Mouse (Mus musculus) hindbrain, embryonic 14.5 days (tissue): ENCODE data around the gene Prrc2b. TPM values are rescaled to one million over a fixed set of nuclear protein-coding genes. Genes with fewer than 3 reads are reported as not detected.

ENCODE experiments used
- ATAC-seq: fragments of 200-750 bp; cut with Nextera tagmentation; 2 replicates; pipeline ENCODE4 v1.8.0; 2017; ENCODE audit warnings: moderate number of reproducible peaks, mild to moderate bottlenecking, moderate TSS enrichment, moderate library complexity; ENCODE audit not compliant: low FRiP score
- DNase-seq: peaks from one replicate; pipeline ENCODE4 v3.0.0-alpha.2; 2015; ENCODE audit warnings: low spot score
- H3K27ac ChIP-seq: fragments of 300-500 bp; sonication (generic); 2 replicates; pipeline ENCODE4 v1.5.1; 2014; ENCODE audit warnings: mild to moderate bottlenecking, moderate library complexity
- H3K27me3 ChIP-seq: fragments of 300-500 bp; sonication (generic); 2 replicates; pipeline ENCODE4 v1.6.1; 2014; ENCODE audit warnings: mild to moderate bottlenecking, low read length, mixed read lengths; ENCODE audit not compliant: control insufficient read depth, insufficient read depth
- H3K36me3 ChIP-seq: fragments of 300-500 bp; sonication (generic); replicated peaks from 2 replicates; pipeline ENCODE4 v1.6.1; 2014; ENCODE audit not compliant: control insufficient read depth, insufficient read depth
- H3K4me1 ChIP-seq: fragments of 300-500 bp; sonication (generic); replicated peaks from 2 replicates; pipeline ENCODE4 v1.6.1; 2014; ENCODE audit warnings: antibody characterized with exemption, low read length, mixed read lengths; ENCODE audit not compliant: control insufficient read depth, insufficient read depth
- H3K4me2 ChIP-seq: fragments of 300-500 bp; sonication (generic); replicated peaks from 2 replicates; pipeline ENCODE4 v1.6.1; 2014; ENCODE audit warnings: mild to moderate bottlenecking, moderate library complexity
- H3K4me3 ChIP-seq: fragments of 300-500 bp; sonication (generic); replicated peaks from 2 replicates; pipeline ENCODE4 v1.5.1; 2014; ENCODE audit warnings: mild to moderate bottlenecking, low read length
- H3K9ac ChIP-seq: fragments of 300-500 bp; sonication (generic); 2 replicates; pipeline ENCODE4 v1.6.1; 2014
- H3K9me3 ChIP-seq: fragments of 300-500 bp; sonication (generic); 2 replicates; pipeline ENCODE4 v1.6.1; 2016; ENCODE audit warnings: low read length; ENCODE audit not compliant: control insufficient read depth
- WGBS: fragments of 180-500 bp; shearing (Covaris S2); extraction: QIAGEN DNeasy Blood & Tissue Kit; methylation state at CpG from one replicate; pipeline ENCODE4 v1.1.7; 2014; 5-methylcytosine and 5-hydroxymethylcytosine counted together
- polyA plus RNA-seq: library from polyadenylated mRNA; unstranded; fragments of >200 nt; fragmentation: Nextera tagmentation; extraction: Ambion mirVana; gene quantifications from 2 replicates; pipeline ENCODE4 v1.2.1, GENCODE M21; 2014

Gene Prrc2b
- polyA plus RNA-seq, 1 experiment from 2014 or later, result 119 TPM

DNA sequence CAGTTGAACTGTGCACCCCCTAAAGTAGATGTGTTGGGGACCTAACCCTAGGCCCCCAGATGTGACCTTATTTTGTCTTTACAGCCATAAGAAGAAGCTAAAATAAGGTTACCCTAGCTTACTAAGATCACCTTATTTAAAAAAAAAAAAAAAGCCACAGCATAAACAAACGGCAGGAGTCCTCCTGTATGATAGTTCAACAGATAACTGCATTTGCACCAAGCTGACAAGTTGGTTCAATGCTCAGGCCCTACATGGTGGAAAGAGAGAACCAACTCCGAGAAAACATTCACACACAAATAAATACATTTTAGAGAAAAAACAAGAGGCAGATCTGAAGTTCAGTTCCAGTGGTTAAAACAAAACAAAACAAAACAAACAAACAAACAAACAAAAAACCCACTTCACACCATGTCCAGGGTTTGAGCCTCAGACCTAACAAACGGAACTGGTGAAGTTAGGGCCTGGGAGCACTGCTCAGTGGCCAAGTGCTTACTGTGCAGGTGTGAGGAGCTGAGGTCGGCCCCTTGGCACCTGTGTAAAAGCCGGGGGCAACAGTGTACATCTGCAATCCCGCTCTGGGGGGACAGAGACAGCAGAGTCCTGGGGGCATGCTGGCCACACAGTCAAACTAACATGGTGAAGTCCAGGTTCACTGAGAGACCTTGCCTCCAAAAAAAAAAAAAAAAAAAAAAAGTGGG, 18.9 kb upstream of the Prrc2b start:
- Histone ChIP-seq H3K36me3 (no peaks in the 10 kb centered on the region), H3K4me1 (peaks cover under 1% of the 10 kb centered on the region; the same call in 1 of the 2 replicates), H3K27ac (no peak overlapping the region), H3K4me2 (no peak overlapping the region), H3K4me3 (no peak overlapping the region), H3K9me3 (no peaks in the 10 kb centered on the region), H3K27me3 (peaks cover 3% of the 10 kb centered on the region; the same call in 1 of the 2 replicates), H3K9ac (no peak overlapping the region)
- DNase-seq (no peak), ATAC-seq (no peak)
- 73% methylated on average over 6 of the region's 6 CpGs for WGBS

- DNase-seq (no peak), ATAC-seq (no peak)
- no peak overlapping the region for H3K27ac ChIP-seq
- peaks cover 3% of the 10 kb centered on the region; the same call in 1 of the 2 replicates for H3K27me3 ChIP-seq
- no peak overlapping the region for H3K4me3 ChIP-seq
- WGBS, result 7% methylated on average over 12 of the region's 12 CpGs
- H3K4me1 ChIP-seq, result peaks cover 5% of the 10 kb centered on the region
- H3K9me3 ChIP-seq, result no peaks in the 10 kb centered on the region
- H3K36me3 ChIP-seq, result no peaks in the 10 kb centered on the region
- H3K4me2 ChIP-seq, result no peak overlapping the region
- no peak overlapping the region for H3K9ac ChIP-seq
Measured at GRCm38 (mm10) chr2:32132567-32132992, 18.3 kb upstream of the Prrc2b start.

DNA sequence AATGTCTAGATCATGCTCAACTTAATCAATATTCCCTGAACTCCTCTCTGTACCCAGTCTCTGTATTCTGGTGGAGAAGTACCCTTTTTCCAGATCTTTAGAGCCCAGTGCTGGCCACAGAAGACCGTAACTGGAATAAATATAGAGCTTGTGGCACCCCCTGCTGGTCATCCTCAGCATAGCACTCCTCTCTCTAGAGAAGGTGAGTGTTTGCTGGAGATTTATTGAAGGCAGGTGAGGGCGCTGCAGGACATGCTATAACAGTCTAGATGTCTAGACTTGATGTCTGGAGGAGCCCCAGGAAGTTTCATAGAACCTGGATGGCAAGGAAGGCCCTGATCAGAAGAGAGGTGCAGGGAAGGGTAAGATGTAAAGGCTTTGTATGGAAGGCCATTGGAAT, 16.8 kb upstream of the Prrc2b start:
- ATAC-seq, result no peak
- DNase-seq, result peak; percentile 86
- peaks cover 11% of the 10 kb centered on the region for H3K4me1 ChIP-seq
- H3K27ac ChIP-seq, result no peak overlapping the region
- no peaks in the 10 kb centered on the region for H3K9me3 ChIP-seq
- no peak overlapping the region for H3K4me3 ChIP-seq
- no peaks in the 10 kb centered on the region for H3K27me3 ChIP-seq
- H3K4me2 ChIP-seq, result no peak overlapping the region
- 9% methylated on average over 2 of the region's 2 CpGs for WGBS
- no peaks in the 10 kb centered on the region for H3K36me3 ChIP-seq
- H3K9ac ChIP-seq, result no peak overlapping the region

DNA sequence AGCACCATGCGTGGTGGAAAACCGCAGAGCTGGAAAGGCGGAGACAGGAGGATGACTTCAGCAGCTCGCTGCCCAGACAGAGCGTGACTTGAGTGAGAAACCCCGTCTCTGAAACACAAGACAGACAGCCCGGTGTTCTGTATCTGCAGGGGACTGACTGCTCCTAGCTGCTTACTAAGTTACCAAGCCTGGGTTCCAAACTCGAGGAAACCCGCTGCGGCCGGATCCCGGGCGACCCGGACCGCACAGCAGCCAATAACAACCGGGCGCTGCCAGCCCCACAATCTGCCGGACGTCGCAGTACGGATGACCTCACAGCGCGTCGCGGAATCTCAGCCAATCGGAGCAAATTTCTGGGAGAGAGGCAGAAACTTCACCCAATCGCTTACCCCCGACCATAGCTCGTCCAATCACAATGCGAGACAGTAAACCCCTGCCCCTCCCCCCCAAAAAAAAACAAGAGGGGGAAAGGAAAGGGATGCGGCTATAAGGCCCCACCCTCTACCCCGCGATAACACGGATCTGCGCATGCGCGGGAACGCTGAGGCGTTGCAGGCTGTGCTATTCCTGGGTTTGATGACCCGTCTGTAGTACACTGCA, 13.1 kb upstream of the Prrc2b start:
- under 1% methylated on average over 40 of the region's 40 CpGs for WGBS
- Histone ChIP-seq H3K36me3 (no peaks in the 10 kb centered on the region), H3K4me2 (peak overlapping the region; percentile 94), H3K4me1 (peaks cover 11% of the 10 kb centered on the region), H3K27me3 (no peaks in the 10 kb centered on the region), H3K4me3 (peak overlapping the region; percentile 61), H3K9ac (peak overlapping the region; percentile 75), H3K27ac (peak overlapping the region; percentile 91), H3K9me3 (no peaks in the 10 kb centered on the region)
- DNase-seq (peak; percentile 99), ATAC-seq (peak; percentile 97)

DNA sequence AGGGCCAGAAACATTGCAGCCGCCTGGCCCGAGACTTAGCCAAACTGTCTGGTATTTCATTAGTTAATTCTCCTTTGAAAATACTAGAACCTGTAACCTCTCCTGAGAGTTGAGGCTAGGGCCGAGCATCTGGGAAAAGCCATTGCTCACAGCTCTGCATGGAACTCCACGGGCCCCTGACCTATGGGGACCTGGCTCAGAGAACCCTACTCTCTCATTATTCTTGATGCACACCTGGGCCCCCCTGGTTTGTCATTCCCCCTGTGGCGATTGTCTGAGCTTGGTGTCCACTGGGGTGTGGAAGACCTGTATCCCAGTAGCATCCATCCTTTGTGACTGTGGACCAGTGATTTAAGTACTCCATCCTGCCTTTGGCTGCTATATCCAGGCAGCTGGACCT, 11.5 kb upstream of the Prrc2b start:
- Histone ChIP-seq H3K4me3 (no peak overlapping the region), H3K9ac (no peak overlapping the region), H3K4me2 (no peak overlapping the region), H3K27me3 (no peaks in the 10 kb centered on the region), H3K36me3 (no peaks in the 10 kb centered on the region), H3K9me3 (no peaks in the 10 kb centered on the region), H3K4me1 (peaks cover 11% of the 10 kb centered on the region), H3K27ac (no peak overlapping the region)
- DNase-seq, result no peak
- WGBS, result 75% methylated on average over 5 of the region's 5 CpGs
- no peak for ATAC-seq

DNA sequence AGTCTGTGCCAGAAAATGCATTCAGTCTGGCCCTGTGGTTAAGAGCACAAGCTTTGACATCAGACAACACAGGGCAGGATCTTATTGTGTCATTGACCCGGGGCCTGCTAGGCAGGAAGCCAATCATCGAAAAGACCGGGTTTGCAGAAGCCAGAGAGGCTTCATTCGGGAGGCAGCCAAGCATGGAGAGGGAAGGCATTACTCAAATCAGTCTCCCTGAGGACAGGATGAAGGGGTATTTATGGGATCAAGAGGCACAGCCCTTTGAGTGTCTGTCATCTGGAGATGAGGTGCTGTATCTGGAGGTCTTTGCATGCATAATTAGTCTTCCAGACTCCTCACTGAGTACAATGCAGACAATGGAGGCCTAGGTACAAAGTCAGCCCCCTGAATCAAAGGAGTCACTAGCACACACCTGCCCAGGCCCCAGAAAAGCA, 10.4 kb upstream of the Prrc2b start:
- Histone ChIP-seq H3K27ac (no peak overlapping the region), H3K9me3 (no peaks in the 10 kb centered on the region), H3K27me3 (no peaks in the 10 kb centered on the region), H3K4me3 (no peak overlapping the region), H3K36me3 (no peaks in the 10 kb centered on the region), H3K9ac (no peak overlapping the region), H3K4me1 (peaks cover 11% of the 10 kb centered on the region), H3K4me2 (no peak overlapping the region)
- ATAC-seq (no peak), DNase-seq (no peak)
- 19% methylated on average over 4 of the region's 4 CpGs for WGBS

- WGBS, result 82% methylated on average over 6 of the region's 6 CpGs
- no peak overlapping the region for H3K4me2 ChIP-seq
- H3K9ac ChIP-seq, result no peak overlapping the region
- H3K36me3 ChIP-seq, result no peaks in the 10 kb centered on the region
- no peak overlapping the region for H3K4me3 ChIP-seq
- H3K4me1 ChIP-seq, result peaks cover 11% of the 10 kb centered on the region
- no peaks in the 10 kb centered on the region for H3K9me3 ChIP-seq
- no peak overlapping the region for H3K27ac ChIP-seq
- DNase-seq (no peak), ATAC-seq (no peak)
- H3K27me3 ChIP-seq, result no peaks in the 10 kb centered on the region
Measured at GRCm38 (mm10) chr2:32141602-32142001, 9.3 kb upstream of the Prrc2b start.

DNA sequence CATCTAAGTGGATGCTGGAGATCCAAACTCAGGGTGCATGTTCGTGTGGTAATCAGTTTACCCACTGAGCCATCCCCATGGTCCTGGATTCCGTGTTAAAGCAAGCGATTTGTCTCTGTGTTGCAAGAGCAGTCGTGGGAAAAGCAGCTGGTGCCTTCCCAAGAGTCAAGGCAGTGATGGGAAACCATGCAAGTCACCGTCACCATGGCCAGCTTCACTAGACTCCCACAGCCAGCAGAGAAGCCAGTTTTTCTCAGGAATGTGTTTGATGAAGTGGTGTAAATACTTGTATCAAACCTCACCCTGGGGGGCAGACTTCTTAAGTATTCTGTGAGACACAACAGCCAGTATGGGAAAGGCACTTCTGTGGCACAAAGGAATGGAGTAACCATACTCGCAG, 8.5 kb upstream of the Prrc2b start:
- no peaks in the 10 kb centered on the region for H3K27me3 ChIP-seq
- H3K4me2 ChIP-seq, result no peak overlapping the region
- no peak overlapping the region for H3K9ac ChIP-seq
- 67% methylated on average over 6 of the region's 6 CpGs for WGBS
- no peaks in the 10 kb centered on the region for H3K9me3 ChIP-seq
- DNase-seq (no peak), ATAC-seq (no peak)
- no peak overlapping the region for H3K4me3 ChIP-seq
- H3K27ac ChIP-seq, result no peak overlapping the region
- H3K4me1 ChIP-seq, result peaks cover 6% of the 10 kb centered on the region
- no peaks in the 10 kb centered on the region for H3K36me3 ChIP-seq

- WGBS, result 83% methylated on average over 5 of the region's 5 CpGs
- Histone ChIP-seq H3K4me3 (no peak overlapping the region), H3K9me3 (no peaks in the 10 kb centered on the region), H3K27me3 (no peaks in the 10 kb centered on the region), H3K4me2 (no peak overlapping the region), H3K27ac (no peak overlapping the region), H3K36me3 (no peaks in the 10 kb centered on the region), H3K9ac (no peak overlapping the region), H3K4me1 (no peaks in the 10 kb centered on the region)
- DNase-seq (no peak), ATAC-seq (no peak)
Measured at GRCm38 (mm10) chr2:32144633-32145032, 6.2 kb upstream of the Prrc2b start.
